In the genomic region with DNA sequence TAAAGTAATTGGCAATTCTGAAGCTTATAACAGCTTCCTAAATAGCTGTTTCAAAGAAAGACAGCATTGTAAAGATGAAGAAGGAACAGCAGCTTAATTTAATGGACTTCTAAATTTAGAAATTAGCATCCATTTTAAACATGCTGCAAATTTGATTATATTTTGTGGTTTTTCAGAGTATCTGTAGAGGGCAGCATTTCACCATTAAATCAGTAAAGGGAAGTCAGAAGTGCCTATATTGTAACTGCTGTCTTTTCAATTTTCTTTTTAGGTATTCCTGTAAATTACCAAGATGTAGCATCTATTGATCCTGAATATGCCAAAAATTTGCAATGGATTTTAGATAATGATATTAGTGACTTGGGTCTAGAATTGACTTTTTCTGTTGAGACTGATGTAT, we compare ENCODE assay signal across 14 mouse cellular contexts.
DNase-seq lines count a peak whose midpoint lies in the region; ATAC-seq and TF ChIP-seq lines count a peak whose summit lies in the region.
"Had no signal": no experiment of that assay in that cellular context is flagged by ENCODE, and none has a peak within 500 bp of the region (broad histone marks: within the 10 kb centered on the region; RNA-seq: fewer than 3 reads in every experiment).

No protein-coding gene starts in this region.

- no peak overlapping the region for H3K27ac ChIP-seq in hindbrain, embryonic 14.5 days
- no peak overlapping the region for H3K27ac ChIP-seq in hindbrain, embryonic 11.5 days (ENCODE audit: low read depth, low read length)
- no peak overlapping the region for H3K27ac ChIP-seq in midbrain, postnatal 0 days (ENCODE audit: low read depth, low read length)
- H3K27ac ChIP-seq in midbrain, embryonic 11.5 days (ENCODE audit: low read depth, low read length), result no peak overlapping the region
- no peak overlapping the region for H3K27ac ChIP-seq in stomach, postnatal 0 days (replicated peaks)

- 0 out of 2 replicates have a peak, but pooled peaks cover 2% of the 10 kb centered on the region for H3K36me3 ChIP-seq in hindbrain, embryonic 14.5 days (replicated peaks; ENCODE audit: control insufficient read depth, insufficient read depth)
- H3K36me3 ChIP-seq in hindbrain, embryonic 11.5 days (ENCODE audit: control insufficient read depth, insufficient read depth, low read length), result no peaks in the 10 kb centered on the region
- 0 out of 2 replicates have a peak, but pooled peaks cover 6% of the 10 kb centered on the region for H3K36me3 ChIP-seq in midbrain, postnatal 0 days (ENCODE audit: insufficient read depth, low read length)
- no peaks in the 10 kb centered on the region for H3K36me3 ChIP-seq in midbrain, embryonic 11.5 days (ENCODE audit: control insufficient read depth, insufficient read depth, low read length)
- peaks cover 5% of the 10 kb centered on the region; the same call in 1 of the 2 replicates for H3K36me3 ChIP-seq in stomach, postnatal 0 days (ENCODE audit: control insufficient read depth, insufficient read depth, low read length)

- TF ChIP-seq EP300 in stomach, postnatal 0 days (optimal IDR thresholded peaks at IDR 0.05), result no peak

- peak; percentile 54 for DNase-seq in hindbrain, embryonic 14.5 days (ENCODE audit: low spot score)
- no peak for DNase-seq in hindbrain, embryonic 11.5 days (ENCODE audit: low spot score)
- DNase-seq in midbrain, postnatal 0 days (ENCODE audit: low spot score), result peak; percentile 56
- no peak for DNase-seq in midbrain, embryonic 11.5 days (ENCODE audit: low spot score, missing footprints)
- DNase-seq in embryo, embryonic 11 days, result peak; percentile 28
- no peak for DNase-seq in stomach, postnatal 0 days (ENCODE audit: low spot score)
- DNase-seq in heart, postnatal 36 days, result no peak
- DNase-seq in left cerebral cortex, postnatal 36 days (ENCODE audit: low spot score in 2 of 2), result no peak
- DNase-seq: cerebellum, postnatal 25 days; heart, adult 18-20 months; lung, postnatal 10 days; spleen, adult 18-20 months; thymus, adult 2 months had no signal

- ATAC-seq in hindbrain, embryonic 14.5 days (ENCODE audit: low FRiP score), result no peak
- ATAC-seq in hindbrain, embryonic 11.5 days (ENCODE audit: low FRiP score), result no peak
- ATAC-seq in midbrain, postnatal 0 days (ENCODE audit: low FRiP score), result no peak
- no peak for ATAC-seq in midbrain, embryonic 11.5 days (ENCODE audit: low FRiP score)
- ATAC-seq in stomach, postnatal 0 days (ENCODE audit: low FRiP score, low TSS enrichment), result no peak

- intact Hi-C loops in heart, postnatal 36 days (cut with DNase I), result loop anchor here (2.0 kb wide), 1 partner anchor 240 kb away; no protein-coding TSS in a partner anchor
- intact Hi-C loops in left cerebral cortex, postnatal 36 days (cut with DNase I), result loop anchor here (2.0 kb wide), 2 partner anchors 124 to 240 kb away; no protein-coding TSS in a partner anchor

- H3K4me1 ChIP-seq in hindbrain, embryonic 14.5 days (replicated peaks; ENCODE audit: control insufficient read depth, insufficient read depth, low read length), result no peaks in the 10 kb centered on the region
- H3K4me1 ChIP-seq in hindbrain, embryonic 11.5 days (replicated peaks; ENCODE audit: control insufficient read depth, insufficient read depth, low read length), result no peaks in the 10 kb centered on the region
- H3K4me1 ChIP-seq in midbrain, postnatal 0 days (ENCODE audit: insufficient read depth, low read length), result no peaks in the 10 kb centered on the region
- H3K4me1 ChIP-seq in midbrain, embryonic 11.5 days (ENCODE audit: control insufficient read depth, insufficient read depth, low read length), result no peaks in the 10 kb centered on the region
- no peaks in the 10 kb centered on the region for H3K4me1 ChIP-seq in stomach, postnatal 0 days (replicated peaks; ENCODE audit: control insufficient read depth, insufficient read depth)

- H3K4me2 ChIP-seq in hindbrain, embryonic 14.5 days (replicated peaks), result no peak overlapping the region
- H3K4me2 ChIP-seq in hindbrain, embryonic 11.5 days (replicated peaks; ENCODE audit: low read depth, low read length), result no peak overlapping the region
- H3K4me2 ChIP-seq in midbrain, postnatal 0 days (ENCODE audit: low read depth, low read length, poor library complexity, severe bottlenecking), result no peak overlapping the region
- H3K4me2 ChIP-seq in midbrain, embryonic 11.5 days, result no peak overlapping the region
- H3K4me2 ChIP-seq in stomach, postnatal 0 days (replicated peaks; ENCODE audit: low read depth), result no peak overlapping the region

- H3K9ac ChIP-seq in hindbrain, embryonic 14.5 days, result no peak overlapping the region
- H3K9ac ChIP-seq in hindbrain, embryonic 11.5 days (ENCODE audit: low read depth, low read length), result no peak overlapping the region
- no peak overlapping the region for H3K9ac ChIP-seq in midbrain, postnatal 0 days (replicated peaks; ENCODE audit: low read length, poor library complexity, severe bottlenecking)
- H3K9ac ChIP-seq in midbrain, embryonic 11.5 days (ENCODE audit: low read length), result no peak overlapping the region
- H3K9ac ChIP-seq in stomach, postnatal 0 days (ENCODE audit: low read length), result no peak overlapping the region

- peak; percentile 78 for TF ChIP-seq CTCF in midbrain, postnatal 0 days (IDR thresholded peaks at IDR 0.05)
- TF ChIP-seq CTCF in stomach, postnatal 0 days (IDR thresholded peaks at IDR 0.05; ENCODE audit: low read depth), result peak; percentile 66

- no peaks in the 10 kb centered on the region for H3K9me3 ChIP-seq in hindbrain, embryonic 14.5 days (ENCODE audit: control insufficient read depth, low read length)
- H3K9me3 ChIP-seq in hindbrain, embryonic 11.5 days (ENCODE audit: control insufficient read depth, low read length), result no peaks in the 10 kb centered on the region
- no peaks in the 10 kb centered on the region for H3K9me3 ChIP-seq in midbrain, postnatal 0 days (ENCODE audit: low read length)
- no peaks in the 10 kb centered on the region for H3K9me3 ChIP-seq in midbrain, embryonic 11.5 days (ENCODE audit: control insufficient read depth, low read length)
- no peaks in the 10 kb centered on the region for H3K9me3 ChIP-seq in stomach, postnatal 0 days (ENCODE audit: control insufficient read depth, low read length)
- H3K9me3 ChIP-seq: G1E had no signal

- no peaks in the 10 kb centered on the region for H3K27me3 ChIP-seq in hindbrain, embryonic 14.5 days (ENCODE audit: control insufficient read depth, insufficient read depth, low read length)
- H3K27me3 ChIP-seq in hindbrain, embryonic 11.5 days (ENCODE audit: control insufficient read depth, insufficient read depth, low read length), result no peaks in the 10 kb centered on the region
- H3K27me3 ChIP-seq in midbrain, postnatal 0 days (ENCODE audit: insufficient read depth, low read length), result no peaks in the 10 kb centered on the region
- H3K27me3 ChIP-seq in midbrain, embryonic 11.5 days (ENCODE audit: control insufficient read depth, insufficient read depth, low read length), result no peaks in the 10 kb centered on the region
- no peaks in the 10 kb centered on the region for H3K27me3 ChIP-seq in stomach, postnatal 0 days (ENCODE audit: control insufficient read depth, insufficient read depth, low read length)

- H3K4me3 ChIP-seq in hindbrain, embryonic 14.5 days (replicated peaks; ENCODE audit: low read length), result no peak overlapping the region
- no peak overlapping the region for H3K4me3 ChIP-seq in hindbrain, embryonic 11.5 days (ENCODE audit: low read depth, low read length)
- no peak overlapping the region for H3K4me3 ChIP-seq in midbrain, postnatal 0 days (ENCODE audit: low read depth, low read length)
- H3K4me3 ChIP-seq in midbrain, embryonic 11.5 days (ENCODE audit: low read depth, low read length), result no peak overlapping the region
- no peak overlapping the region for H3K4me3 ChIP-seq in stomach, postnatal 0 days (ENCODE audit: low read depth, low read length)

Comparison
In these comparisons a context has a peak if more than half of its experiments do, and no peak if none do; other contexts are left out.
1. DNase-seq: peak in hindbrain, embryonic 14.5 days (single experiment), midbrain, postnatal 0 days (single experiment) and embryo, embryonic 11 days (single experiment); none in hindbrain, embryonic 11.5 days (single experiment), midbrain, embryonic 11.5 days (single experiment), stomach, postnatal 0 days (single experiment), heart, postnatal 36 days (0 of 2) and left cerebral cortex, postnatal 36 days (0 of 2).